Mouse (Mus musculus) heart, embryonic 14.5 days (tissue): Measurements from ENCODE around the gene Pibf1. TPM values are rescaled to one million over a fixed set of nuclear protein-coding genes. Genes with fewer than 3 reads are reported as not detected.

Experiments
- ATAC-seq: fragments of 200-750 bp; cut with Nextera tagmentation; 2 replicates; pipeline ENCODE4 v1.8.0; 2017; ENCODE audit warnings: low read depth, moderate TSS enrichment; ENCODE audit not compliant: insufficient number of reproducible peaks, insufficient read depth, low FRiP score
- H3K27ac ChIP-seq, 2 experiments: fragments of 200-500 bp in 1 of 2; fragments of 300-500 bp in 1 of 2; sonication (generic) in 1 of 2; replicated peaks in 1 of 2; 2 replicates each; pipeline ENCODE4 v1.5.1; 2012 to 2014; ENCODE audit warnings: low read depth in 2 of 2, low read length in 2 of 2, control low read depth in 1 of 2, mild to moderate bottlenecking in 1 of 2, mixed read lengths in 1 of 2; ENCODE audit not compliant: control insufficient read depth in 1 of 2, insufficient read depth in 1 of 2
- H3K27me3 ChIP-seq: fragments of 300-500 bp; sonication (generic); 2 replicates; pipeline ENCODE4 v1.6.1; 2014; ENCODE audit warnings: mild to moderate bottlenecking, low read length, control low read depth; ENCODE audit not compliant: control insufficient read depth, insufficient read depth
- H3K36me3 ChIP-seq: fragments of 300-500 bp; sonication (generic); 2 replicates; pipeline ENCODE4 v1.6.1; 2014; ENCODE audit warnings: mild to moderate bottlenecking, control low read depth, low read length, mixed read lengths; ENCODE audit not compliant: control insufficient read depth, insufficient read depth
- H3K4me1 ChIP-seq, 2 experiments: fragments of 200-500 bp in 1 of 2; fragments of 300-500 bp in 1 of 2; sonication (generic) in 1 of 2; 2 replicates each; pipeline ENCODE4 v1.6.1; 2012 to 2014; ENCODE audit warnings: low read length in 2 of 2, control low read depth in 1 of 2, mixed read lengths in 1 of 2; ENCODE audit not compliant: control insufficient read depth in 2 of 2, insufficient read depth in 2 of 2
- H3K4me2 ChIP-seq: fragments of 300-500 bp; sonication (generic); 2 replicates; pipeline ENCODE4 v1.6.1; 2014; ENCODE audit warnings: mild to moderate bottlenecking, low read length
- H3K4me3 ChIP-seq, 2 experiments: fragments of 200-500 bp in 1 of 2; fragments of 300-500 bp in 1 of 2; sonication (generic) in 1 of 2; 2 replicates each; pipeline ENCODE4 v1.5.1; 2012 to 2014; ENCODE audit warnings: low read length in 2 of 2, mild to moderate bottlenecking in 2 of 2, control low read depth in 1 of 2, low read depth in 1 of 2, moderate library complexity in 1 of 2; ENCODE audit not compliant: control insufficient read depth in 1 of 2, insufficient read depth in 1 of 2
- H3K9ac ChIP-seq: fragments of 300-500 bp; sonication (generic); 2 replicates; pipeline ENCODE4 v1.6.1; 2014; ENCODE audit warnings: mild to moderate bottlenecking, low read length
- H3K9me3 ChIP-seq: fragments of 300-500 bp; sonication (generic); 2 replicates; pipeline ENCODE4 v1.6.1; 2016; ENCODE audit warnings: low read length, control low read depth; ENCODE audit not compliant: control insufficient read depth
- whole genome bisulfite sequencing: fragments of 180-500 bp; shearing (Covaris S2); extraction: QIAGEN DNeasy Blood & Tissue Kit; methylation state at CpG from one replicate; pipeline ENCODE4 v1.1.7; 2014; 5-methylcytosine and 5-hydroxymethylcytosine counted together
- polyA plus RNA-seq: library from polyadenylated mRNA; unstranded; fragments of >200 nt; fragmentation: Nextera tagmentation; extraction: Ambion mirVana; gene quantifications from 2 replicates; pipeline ENCODE4 v1.2.1, GENCODE M21; 2014

Gene Pibf1
- polyA plus RNA-seq = 13.9 and 17.0 TPM in 2 replicates

GRCm38 (mm10) chr14:99099267-99099966, at the start of gene Pibf1, which contains the start of gene Dis3:
Gene Pibf1 (plus strand): TSS chr14:99099424.
Gene Dis3 (minus strand): TSS chr14:99099770.
- Histone ChIP-seq H3K9ac (peak within 1 kb of the TSS; percentile 89), H3K36me3 (peaks cover 63% of the 10 kb centered on the region), H3K27ac (peak within 1 kb of the TSS; percentile 37 to 62; a peak in 3 of 4 replicates), H3K9me3 (no peaks in the 10 kb centered on the region), H3K27me3 (no peaks in the 10 kb centered on the region), H3K4me2 (peak within 1 kb of the TSS; percentile 76), H3K4me3 (peak within 1 kb of the TSS; percentile 81 to 91), H3K4me1 (peaks cover 0 to 12% of the 10 kb centered on the region in 2 experiments; a peak in 2 of 4 replicates)
- under 1% methylated on average over 71 of the region's 73 CpGs for WGBS
- peak; percentile 99 for ATAC-seq

- Histone ChIP-seq H3K4me3 (no peak overlapping the region), H3K9me3 (no peaks in the 10 kb centered on the region), H3K27me3 (no peaks in the 10 kb centered on the region), H3K9ac (no peak overlapping the region), H3K4me1 (no peaks in the 10 kb centered on the region), H3K27ac (no peak overlapping the region), H3K36me3 (peaks cover 68% of the 10 kb centered on the region), H3K4me2 (no peak overlapping the region)
- peak; percentile 31; the same call in 1 of the 2 replicates for ATAC-seq
- 85% methylated on average over 7 of the region's 7 CpGs for WGBS
These were observed 40.2 kb upstream of the Pibf1 start for GRCm38 (mm10) chr14:99058959-99059586.

- no peak overlapping the region for H3K27ac ChIP-seq
- H3K4me1 ChIP-seq = no peaks in the 10 kb centered on the region
- no peak overlapping the region for H3K4me3 ChIP-seq
- ATAC-seq = no peak
- H3K27me3 ChIP-seq = no peaks in the 10 kb centered on the region
- peaks cover 65% of the 10 kb centered on the region for H3K36me3 ChIP-seq
- WGBS = 85% methylated on average over 12 of the region's 12 CpGs
- no peaks in the 10 kb centered on the region for H3K9me3 ChIP-seq
- H3K4me2 ChIP-seq = no peak overlapping the region
- H3K9ac ChIP-seq = no peak overlapping the region
These were observed 38.6 kb upstream of the Pibf1 start for GRCm38 (mm10) chr14:99060616-99061015.

- Histone ChIP-seq H3K4me1 (no peaks in the 10 kb centered on the region), H3K27ac (no peak overlapping the region), H3K9ac (no peak overlapping the region), H3K9me3 (no peaks in the 10 kb centered on the region), H3K27me3 (no peaks in the 10 kb centered on the region), H3K36me3 (peaks cover 66% of the 10 kb centered on the region), H3K4me2 (no peak overlapping the region), H3K4me3 (no peak overlapping the region)
- 92% methylated on average over 2 of the region's 2 CpGs for WGBS
- ATAC-seq = no peak
These were observed 36.1 kb upstream of the Pibf1 start for GRCm38 (mm10) chr14:99063091-99063490.

GRCm38 (mm10) chr14:99071146-99071545, 28.1 kb upstream of the Pibf1 start:
- Histone ChIP-seq H3K4me2 (no peak overlapping the region), H3K27ac (no peak overlapping the region), H3K9me3 (no peaks in the 10 kb centered on the region), H3K4me1 (no peaks in the 10 kb centered on the region), H3K9ac (no peak overlapping the region), H3K27me3 (no peaks in the 10 kb centered on the region), H3K4me3 (no peak overlapping the region), H3K36me3 (peaks cover 88% of the 10 kb centered on the region)
- no peak for ATAC-seq
- WGBS = 92% methylated on average over 4 of the region's 4 CpGs

GRCm38 (mm10) chr14:99088947-99089346, 10.3 kb upstream of the Pibf1 start:
- Histone ChIP-seq H3K4me3 (no peak overlapping the region), H3K27ac (no peak overlapping the region), H3K9ac (no peak overlapping the region), H3K36me3 (peaks cover 87% of the 10 kb centered on the region), H3K27me3 (no peaks in the 10 kb centered on the region), H3K4me1 (0 out of 4 replicates have a peak, but pooled peaks cover 0 to 2% of the 10 kb centered on the region in 2 experiments), H3K4me2 (no peak overlapping the region), H3K9me3 (no peaks in the 10 kb centered on the region)
- no peak for ATAC-seq
- 94% methylated on average over 7 of the region's 7 CpGs for WGBS

DNA sequence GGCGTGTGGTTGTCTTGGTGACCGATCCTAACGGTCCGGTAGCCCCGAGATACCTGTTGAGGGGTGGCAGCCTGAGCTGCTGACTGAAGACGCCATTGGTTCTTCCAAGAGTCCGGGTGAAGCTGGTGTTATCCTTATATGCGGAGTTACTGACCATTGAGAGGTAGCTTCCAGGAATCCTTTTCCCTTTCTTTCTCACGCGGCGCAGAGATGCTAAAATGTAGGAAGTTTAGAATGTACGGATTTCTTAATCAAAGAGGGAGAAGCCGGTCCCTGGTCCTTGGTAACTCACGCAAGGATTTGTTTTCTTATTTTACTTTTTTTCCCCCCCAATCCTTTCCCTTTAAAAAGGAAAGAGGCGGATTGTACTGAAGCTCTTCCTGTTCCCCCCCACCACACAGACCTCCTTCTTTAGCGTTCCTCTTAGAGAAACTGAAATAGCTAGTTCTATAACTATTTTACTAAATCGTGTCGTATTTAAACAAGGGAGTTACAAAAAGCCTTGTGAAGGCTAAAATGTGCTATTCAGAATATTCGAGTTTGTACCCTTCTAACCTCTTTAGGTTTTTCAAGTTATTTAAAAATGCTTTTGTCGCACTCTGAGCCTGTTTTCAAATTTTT, 853 bp downstream of the Pibf1 start:
- Histone ChIP-seq H3K9me3 (no peaks in the 10 kb centered on the region), H3K4me2 (peak overlapping the region; percentile 70), H3K27me3 (no peaks in the 10 kb centered on the region), H3K4me3 (peak overlapping the region; percentile 81 to 91), H3K27ac (no peak overlapping the region), H3K9ac (peak overlapping the region; percentile 78), H3K4me1 (peaks cover 0 to 12% of the 10 kb centered on the region in 2 experiments; a peak in 2 of 4 replicates), H3K36me3 (peaks cover 62% of the 10 kb centered on the region)
- 5% methylated on average over 20 of the region's 20 CpGs for WGBS
- ATAC-seq = no peak
